Mouse (Mus musculus) thymus, postnatal 0 days (tissue): Measurements from ENCODE around the gene Srp72. TPM values are rescaled to one million over a fixed set of nuclear protein-coding genes. Genes with fewer than 3 reads are reported as not detected.
A peak's percentile ranks its signal among the peaks of the same experiment; 100 is the strongest.
"Not testable (repeated sequence)": the region's sequence is repeated elsewhere in the genome, so short reads cannot be mapped to it uniquely, and the experiment has no call there.

ENCODE experiments used
- DNase-seq: peaks from one replicate; pipeline ENCODE4 v3.0.0-alpha.2; 2015; ENCODE audit warnings: low spot score
- polyA plus RNA-seq: library from polyadenylated mRNA; unstranded; fragments of >200 nt; fragmentation: Nextera tagmentation; extraction: Ambion mirVana; gene quantifications from 2 replicates; pipeline ENCODE4 v1.2.1, GENCODE M21; 2015

The Srp72 gene
- polyA plus RNA-seq, 1 experiment from 2014 or later, result 67.9 TPM

DNA sequence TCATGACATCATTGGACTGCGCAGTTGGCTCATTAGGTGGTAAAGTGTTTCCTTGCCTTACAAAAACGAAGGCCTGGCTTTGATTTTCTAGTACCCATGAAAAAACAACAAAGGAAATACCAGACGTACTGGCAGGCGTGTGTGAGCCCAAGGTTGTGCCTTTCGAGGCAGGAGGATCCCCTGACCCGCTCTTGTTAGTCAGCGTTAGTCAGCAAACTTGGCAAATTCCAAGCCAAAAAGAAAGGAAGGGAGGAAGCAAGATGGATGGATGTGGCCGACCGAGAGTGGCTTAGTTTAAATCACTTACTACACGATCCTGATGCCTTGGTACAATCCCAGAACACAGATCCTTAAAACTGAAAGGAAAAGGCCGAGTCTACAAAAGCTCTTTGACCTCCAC is 11.9 kb upstream of the Srp72 start:
- no peak for DNase-seq

DNA sequence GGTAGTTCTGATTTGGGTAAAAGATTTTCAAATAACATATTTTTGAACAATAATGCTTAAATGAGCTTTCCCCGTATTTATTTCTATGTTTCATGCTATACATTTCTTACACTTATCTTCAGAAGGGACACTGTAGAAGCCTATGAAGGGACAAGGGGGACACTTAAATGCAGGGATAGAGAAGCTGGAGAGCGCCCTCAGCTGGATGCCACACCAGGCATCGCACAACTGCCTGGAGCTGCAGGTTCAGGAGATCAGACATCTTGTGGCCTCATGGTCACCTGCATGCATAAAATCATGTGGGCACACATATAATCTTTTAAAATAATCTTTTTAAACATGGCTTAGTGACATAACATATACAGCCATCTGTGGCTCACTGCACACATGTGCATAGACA is 9.8 kb upstream of the Srp72 start:
- no peak for DNase-seq

DNA sequence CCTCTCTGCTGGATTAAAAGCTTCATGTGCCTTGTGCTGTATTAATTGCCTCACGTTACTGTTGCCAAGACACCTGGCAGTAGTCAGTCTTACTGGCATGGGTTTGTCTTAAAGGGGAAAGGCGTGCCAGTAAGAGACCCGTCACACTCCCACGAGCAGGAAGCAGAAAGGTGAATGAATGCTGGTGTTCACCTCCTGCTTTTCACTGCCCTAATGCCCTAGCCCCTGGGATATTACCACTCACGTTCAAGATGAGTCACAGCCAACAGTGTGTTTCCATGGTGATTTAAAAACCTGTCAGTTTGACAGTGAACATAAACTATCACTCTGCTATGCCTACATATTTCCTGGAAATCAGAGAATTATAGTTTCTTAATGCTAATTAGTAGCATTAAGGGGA is 5.2 kb upstream of the Srp72 start:
- no peak for DNase-seq

DNA sequence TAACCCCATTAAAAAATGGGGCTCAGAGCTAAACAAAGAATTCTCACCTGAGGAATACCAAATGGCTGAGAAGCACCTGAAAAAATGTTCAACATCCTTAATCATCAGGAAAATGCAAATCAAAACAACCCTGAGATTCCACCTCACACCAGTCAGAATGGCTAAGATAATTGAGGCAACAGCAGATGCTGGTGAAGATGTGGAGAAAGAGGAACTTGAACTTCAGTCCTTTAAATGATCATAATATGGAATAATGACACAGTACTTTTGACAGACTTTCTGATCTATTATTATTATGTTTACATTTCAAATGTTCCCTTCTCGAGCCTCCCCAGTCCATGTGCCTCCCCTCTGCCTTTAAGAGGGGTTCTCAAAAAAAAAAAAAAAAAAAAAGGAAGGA is 3.4 kb upstream of the Srp72 start:
- not testable (repeated sequence) for DNase-seq

DNA sequence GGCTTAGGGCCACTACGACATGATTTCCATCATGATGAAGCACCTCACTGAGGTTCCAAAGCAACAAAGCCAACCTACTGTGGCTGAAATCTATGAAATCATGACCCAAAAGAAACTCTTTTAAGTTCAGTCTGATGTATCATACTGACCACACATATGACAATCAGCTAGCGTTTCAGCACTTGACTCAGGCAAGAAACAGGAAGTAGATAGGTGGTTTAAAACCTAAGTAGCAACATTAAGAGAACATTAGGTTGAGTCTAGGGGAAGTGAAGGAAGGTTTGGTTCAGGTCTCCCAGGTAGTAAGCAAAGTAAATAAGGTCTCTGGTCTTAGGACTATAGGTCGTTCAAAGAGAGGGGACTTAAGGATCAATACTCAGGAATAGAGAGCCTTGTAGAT is 995 bp upstream of the Srp72 start:
- DNase-seq, result no peak

DNA sequence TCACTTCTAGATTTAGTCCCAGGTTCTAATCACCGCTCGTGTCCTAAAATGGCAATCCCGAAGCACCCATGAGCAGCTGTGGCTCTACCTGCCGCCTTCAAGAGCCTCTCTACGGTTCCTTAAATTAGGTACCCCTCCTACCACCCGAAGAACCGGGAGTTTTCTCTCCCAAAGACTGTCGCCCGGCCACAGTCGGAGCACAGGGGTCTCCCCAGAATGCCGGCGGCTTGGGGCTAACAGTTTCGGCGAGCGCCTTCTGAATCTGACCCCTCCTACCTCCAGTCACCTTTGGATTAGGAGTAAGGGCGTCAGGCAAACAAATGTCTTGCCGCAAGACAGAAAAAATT is 303 bp upstream of the Srp72 start:
- no peak for DNase-seq

DNA sequence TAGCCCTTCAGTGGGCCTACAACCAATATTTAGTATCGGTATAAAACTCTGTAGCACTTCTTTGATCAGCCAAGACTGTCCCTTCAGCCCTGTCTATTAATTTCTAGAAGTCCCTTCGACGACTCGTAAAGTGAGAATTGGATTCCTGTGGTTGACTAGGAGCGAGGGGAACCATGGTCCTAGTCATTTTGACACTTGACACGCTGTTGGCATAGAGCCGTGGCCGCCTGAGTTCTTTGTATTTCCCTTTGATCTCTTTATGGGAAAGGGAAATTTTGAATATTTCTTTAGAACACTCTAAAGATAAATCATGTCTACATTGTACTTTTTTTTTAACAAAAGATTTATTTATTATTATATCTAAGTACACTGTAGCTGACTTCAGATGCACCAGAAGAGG is 1.3 kb downstream of the Srp72 start:
- no peak for DNase-seq

DNA sequence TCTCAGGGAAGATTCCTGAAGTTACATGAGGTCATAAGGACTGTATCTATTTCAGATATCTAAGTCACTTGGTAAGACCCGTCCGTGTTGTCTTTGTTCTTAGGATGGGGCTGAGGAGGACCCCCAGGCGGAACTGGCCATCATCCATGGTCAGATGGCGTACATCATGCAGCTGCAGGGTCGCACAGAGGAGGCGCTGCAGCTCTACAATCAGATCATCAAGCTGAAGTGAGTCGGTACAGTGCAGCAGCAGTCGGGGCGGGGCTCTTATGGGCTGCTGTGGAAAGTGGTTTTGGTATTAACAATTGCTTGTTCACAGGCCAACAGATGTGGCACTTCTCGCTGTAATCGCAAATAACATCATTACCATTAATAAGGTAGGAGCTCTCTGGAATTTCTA is 9.5 kb downstream of the Srp72 start:
- DNase-seq, result no peak

DNA sequence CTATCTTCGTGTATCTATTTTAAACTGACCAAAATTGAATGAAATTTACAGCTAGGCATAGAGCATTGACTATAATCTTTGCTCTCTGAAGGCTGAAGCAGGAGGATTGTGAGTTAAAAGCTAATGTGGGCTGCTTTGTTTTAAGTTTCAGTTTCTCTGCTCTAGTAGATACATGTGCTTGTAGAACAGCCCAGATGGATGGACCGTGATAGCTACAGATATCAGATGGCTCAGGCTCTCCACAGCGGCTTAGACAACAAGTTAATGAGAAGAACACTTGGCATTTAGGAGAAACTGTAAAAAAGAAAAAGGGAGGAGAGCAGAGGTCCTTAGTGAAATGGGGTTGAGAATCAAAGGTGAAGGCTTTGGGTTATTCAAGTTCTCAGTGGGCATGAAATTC is 16.3 kb downstream of the Srp72 start:
- DNase-seq, result no peak

DNA sequence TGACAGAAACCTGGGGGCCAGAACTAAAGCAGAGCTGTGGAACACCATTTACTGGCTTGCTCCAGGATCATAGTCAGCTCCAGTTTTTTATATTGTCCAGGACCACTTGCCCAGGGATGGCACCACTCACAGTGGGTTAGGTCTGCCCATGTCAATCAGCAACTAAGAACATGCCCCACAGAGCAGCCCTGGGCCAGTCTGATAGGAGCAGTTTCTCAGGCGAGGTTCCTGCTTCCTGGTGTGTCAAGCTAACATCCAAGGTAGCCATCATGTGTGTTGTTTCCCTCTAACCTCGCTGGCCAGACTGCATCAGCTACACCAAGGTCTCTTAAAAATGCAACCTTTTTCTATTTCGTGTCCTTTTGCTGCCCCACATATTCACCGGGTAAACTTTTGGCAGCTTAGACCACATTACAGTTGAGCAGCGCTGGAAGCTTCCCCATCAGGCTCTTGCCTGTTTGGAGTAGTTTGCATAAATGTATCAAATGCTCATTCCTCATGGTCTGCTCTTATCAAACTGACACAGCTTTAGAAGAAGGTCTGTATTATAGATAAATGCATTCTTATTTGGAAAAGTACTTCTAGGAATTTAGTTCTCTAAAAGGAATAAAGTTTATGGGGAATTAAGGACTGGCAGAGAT is 18.8 kb downstream of the Srp72 start:
- DNase-seq, result no peak

DNA sequence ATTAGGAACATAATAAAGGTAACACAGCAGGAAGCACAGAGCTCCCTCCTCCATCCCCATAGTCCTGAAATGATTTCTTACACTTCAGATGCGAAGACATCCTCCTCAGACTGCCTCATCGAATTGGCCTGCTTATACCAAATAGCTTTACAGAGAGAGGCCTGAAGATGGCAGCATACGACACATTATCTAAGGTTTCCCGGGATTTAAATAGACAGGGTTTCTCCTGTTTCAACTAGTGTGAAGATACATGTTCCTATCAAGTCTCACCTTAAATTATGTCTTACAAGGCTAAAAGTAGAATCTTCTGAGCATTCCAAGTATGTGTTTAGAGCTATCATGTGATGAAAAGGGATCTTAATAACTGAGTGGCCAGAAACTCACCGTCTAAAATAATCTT is 23.9 kb downstream of the Srp72 start:
- no peak for DNase-seq

DNA sequence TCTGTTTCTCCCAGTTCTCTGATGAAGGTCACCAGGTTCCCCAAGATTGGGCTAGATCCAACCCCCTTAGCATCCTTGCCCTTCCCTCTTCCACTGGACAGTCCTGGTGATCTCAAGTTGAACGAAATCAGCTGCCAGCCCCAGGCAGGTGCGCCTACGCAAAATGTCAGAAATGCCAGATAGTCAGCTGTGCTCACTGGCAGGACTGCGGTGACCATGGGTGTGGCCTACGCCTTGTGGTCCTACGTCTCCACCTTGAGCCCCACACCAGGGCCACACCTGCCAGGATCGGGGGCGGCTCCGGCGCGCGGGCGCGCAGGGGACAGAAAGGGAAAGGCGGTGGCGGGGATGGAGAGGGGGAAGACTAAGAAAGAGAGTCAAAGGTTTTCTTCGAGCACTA is 26.7 kb downstream of the Srp72 start:
- DNase-seq, result no peak

DNA sequence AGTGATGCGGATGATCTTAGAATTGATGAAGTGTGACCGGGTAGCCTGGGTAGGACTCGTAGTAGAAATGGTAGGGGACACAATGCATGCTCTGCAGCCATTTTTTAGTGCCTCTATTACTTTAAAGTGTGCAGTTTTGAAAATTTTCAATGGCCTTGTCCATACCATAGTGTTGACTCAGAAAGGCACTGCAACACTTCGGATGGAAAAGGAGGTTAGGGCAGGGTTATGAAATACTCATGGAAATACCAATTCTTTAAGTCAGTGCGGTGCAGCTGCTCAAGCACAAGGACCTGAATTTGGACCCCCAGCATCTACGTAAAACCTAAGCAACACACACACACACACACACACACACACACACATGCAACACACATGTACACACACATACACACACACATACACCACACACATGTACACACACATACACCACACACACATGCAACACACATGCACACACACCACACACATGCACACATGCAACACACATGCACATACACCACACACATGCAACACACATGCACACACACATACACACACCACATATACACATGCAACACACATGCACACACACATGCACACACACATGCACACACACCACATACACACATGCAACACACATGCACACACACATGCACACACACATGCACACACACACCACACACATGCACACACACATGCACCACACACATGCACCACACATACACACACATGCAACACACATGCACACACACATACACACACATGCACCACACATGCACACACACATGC is 29.8 kb downstream of the Srp72 start, which contains the start of gene Arl9:
Gene Arl9 (plus strand): TSS at position 5 of the 771 bp plus-strand sequence.
- DNase-seq, result no peak

DNA sequence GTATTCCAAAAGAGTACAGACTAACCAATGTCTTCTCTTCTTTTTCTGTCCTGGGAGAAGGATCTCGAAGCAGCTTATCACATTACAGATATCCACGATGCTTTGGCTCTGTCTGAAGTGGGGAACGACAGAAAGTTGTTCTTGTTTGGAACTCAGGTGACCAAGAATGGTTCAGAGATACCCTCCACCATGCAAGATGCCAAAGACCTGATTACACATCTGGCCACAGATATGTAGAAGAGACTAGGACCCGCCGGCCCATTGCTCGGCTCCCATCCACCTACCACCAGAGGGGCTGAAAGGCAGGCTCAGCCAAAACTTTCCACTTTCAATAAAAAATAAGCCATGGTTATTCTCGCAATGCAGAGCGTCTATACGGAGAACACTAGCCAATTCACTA is 35.9 kb downstream of the Srp72 start:
- DNase-seq, result no peak

DNA sequence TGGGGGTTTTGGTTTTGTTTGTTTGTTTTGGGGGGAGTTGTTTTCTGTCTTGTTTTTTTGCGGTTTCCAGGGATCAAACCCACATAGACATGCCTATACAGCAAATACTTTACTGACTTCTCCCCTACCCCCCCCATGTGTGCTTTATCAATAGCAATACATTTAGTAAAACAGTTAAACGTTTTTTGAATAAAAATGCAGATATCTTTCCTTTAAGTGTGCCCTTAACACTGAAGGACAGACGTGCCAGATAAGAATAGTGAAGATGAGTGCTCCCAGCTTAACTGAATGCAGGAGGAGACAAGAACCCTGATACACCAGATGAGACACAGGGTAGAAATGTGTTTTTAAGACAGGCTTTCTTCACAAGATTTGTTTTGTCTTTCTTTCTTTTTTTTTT is 36.6 kb downstream of the Srp72 start:
- no peak for DNase-seq

DNA sequence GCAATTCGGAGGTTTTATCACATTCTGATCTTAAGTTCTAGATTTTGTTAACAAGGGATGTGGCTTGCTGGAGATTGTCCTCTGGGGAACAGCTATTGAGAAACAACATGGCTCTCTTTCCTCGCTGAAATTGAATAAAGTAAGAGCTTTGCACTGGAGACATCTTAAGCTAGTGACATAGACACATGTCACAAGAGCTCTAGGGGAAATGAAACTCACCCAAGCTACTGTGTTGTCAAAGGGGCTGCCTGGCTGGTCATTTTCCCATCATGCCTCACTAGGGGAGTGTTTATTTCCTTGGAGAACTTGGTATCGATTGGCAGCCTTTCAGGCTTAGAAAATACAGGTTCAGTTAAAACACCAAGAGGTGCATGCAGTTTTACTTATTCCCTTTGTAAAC is 38.7 kb downstream of the Srp72 start:
- DNase-seq, result no peak

DNA sequence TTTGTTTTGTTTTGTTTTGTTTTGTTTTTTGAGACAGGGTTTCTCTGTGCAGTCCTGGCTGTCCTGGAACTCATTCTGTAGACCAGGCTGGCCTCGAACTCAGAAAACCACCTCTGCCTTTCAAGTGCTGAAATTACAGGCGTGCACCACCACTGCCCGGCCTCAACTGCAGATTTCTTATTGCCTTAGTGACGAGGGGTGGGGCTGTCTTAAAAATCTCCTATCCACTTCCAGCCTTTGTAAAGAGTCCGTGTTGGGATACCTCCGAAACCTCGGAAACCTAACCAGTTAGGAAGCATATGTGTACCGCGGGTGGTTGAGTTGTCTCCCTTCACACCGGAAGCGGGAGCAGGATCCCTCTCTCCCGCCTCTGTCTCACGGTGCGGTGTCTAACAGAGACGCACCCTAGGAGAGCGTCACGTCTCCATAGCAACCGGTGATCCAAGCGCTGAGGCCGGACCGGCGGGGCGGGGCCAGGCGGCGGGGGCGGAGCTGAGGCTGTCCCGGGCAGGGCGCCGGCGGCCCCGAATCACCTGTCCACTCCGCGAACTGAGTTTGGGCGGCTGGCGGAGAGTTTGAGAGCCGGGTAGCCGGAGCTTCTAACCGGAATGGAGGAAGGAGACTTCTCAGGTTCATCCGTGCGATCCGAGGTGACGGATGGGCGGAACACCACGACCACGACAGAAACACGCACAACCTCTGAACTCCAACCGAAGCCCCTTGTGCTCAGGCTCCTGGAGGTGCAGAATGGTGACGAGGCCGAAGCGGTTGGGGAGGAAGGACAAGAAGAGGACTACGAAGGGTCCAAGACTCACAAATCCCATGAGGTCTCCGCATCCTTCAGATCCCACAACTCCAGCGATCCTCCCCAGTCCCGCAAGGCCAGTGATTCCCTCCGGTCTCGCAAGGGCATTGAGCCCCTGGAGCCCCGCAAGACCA is 41.3 kb downstream of the Srp72 start, which contains the start of gene Thegl:
Gene Thegl (plus strand): TSS at position 480 of the 939 bp plus-strand sequence.
- DNase-seq, result peak; percentile 54

DNA sequence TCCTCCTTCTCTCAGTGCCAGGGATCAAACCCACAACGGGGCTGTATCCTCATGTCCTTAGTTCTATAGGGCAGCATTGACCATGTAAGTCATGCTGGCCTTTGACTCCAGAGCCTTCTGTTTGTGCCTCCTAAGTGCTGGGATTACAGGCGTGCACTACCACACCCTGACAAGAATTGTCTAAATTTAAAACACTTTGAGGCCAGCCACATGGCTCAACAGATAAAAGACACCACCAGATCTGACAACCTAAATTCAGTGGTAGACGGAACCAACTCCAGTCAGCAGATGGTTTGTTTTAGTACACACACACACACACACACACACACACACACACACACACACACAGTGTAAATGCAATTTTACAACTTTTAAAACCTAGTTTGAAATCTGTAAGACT is 53.6 kb downstream of the Srp72 start:
- DNase-seq, result no peak

DNA sequence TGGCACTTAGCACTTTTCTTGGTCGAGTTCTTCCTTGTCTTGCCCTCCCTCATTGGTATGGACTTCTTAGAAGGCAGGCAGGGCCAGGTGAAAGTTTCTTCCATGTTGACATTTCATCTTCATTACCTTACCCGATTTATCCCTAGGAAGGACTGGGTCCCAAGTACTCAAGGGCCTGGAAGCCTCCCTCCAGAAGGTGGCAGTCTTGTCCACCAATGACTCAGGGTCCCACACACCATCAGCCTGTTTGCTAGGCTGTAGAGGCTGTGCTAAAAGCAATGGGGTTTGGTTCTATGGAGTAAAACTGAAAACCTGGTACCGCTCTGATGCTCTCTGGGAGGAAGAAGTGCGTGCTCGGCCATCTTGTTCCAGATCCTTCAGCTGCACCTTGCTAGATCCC is 55.3 kb downstream of the Srp72 start:
- peak; percentile 31 for DNase-seq

DNA sequence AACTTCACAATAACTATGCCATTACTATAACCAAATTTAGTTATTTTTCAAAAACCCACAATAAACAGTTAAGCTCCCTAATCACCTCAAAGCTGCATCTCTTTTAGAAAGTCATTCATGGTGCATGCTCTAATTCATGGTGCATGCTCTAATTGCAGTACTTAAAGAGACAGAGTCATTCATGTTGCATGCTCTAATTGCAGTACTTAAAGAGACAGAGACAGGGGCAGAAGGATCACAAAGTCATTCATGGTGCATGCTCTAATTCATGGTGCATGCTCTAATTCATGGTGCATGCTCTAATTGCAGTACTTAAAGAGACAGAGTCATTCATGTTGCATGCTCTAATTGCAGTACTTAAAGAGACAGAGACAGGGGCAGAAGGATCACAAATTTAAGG is 60.6 kb downstream of the Srp72 start:
- not testable (repeated sequence) for DNase-seq

DNA sequence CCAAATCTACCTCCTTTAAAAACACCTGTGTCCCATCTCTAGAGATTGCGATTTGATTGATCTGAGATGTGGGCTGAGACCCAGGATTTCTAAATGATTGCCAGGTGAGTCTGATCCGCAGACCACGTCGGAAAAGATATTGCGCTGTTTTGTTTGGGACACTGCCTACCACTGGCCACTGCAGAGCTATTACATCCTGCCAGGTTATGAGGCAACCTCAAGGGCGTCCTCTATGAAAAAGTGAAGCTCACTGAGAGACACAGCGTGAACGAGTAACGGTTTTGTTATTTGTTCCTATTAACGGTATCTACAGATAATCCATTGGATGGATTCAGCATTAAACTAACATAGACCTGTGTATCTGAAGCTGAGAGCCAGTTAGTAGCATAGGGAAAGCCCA is 64.0 kb downstream of the Srp72 start:
- DNase-seq, result no peak

DNA sequence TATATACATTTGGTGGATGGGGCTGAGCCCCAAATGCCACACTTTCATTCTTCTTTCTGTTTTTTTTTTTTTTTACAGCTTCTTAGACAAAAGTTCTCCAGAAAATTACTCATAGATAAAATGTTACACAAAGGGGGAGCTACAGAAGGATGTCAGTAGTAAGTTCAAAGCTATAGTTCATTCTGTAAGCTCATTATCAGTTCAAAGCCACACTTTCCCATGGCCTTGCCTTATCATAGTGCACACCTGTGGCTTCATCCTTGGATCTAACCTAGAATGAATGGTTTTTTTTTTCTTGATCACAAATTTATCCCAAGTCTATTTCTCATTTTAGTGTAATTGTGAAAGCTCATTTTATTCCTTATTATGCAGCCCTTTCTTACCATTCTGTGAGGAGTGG is 64.9 kb downstream of the Srp72 start:
- DNase-seq, result no peak
